Mouse (Mus musculus) stomach, embryonic 16.5 days (tissue): ENCODE data around the gene Fbxo21. TPM values are rescaled to one million over a fixed set of nuclear protein-coding genes. Genes with fewer than 3 reads are reported as not detected.

Experiments used
- ATAC-seq: fragments of 200-750 bp; cut with Nextera tagmentation; 2 replicates; pipeline ENCODE4 v1.8.0; 2017; ENCODE audit warnings: moderate number of reproducible peaks, moderate TSS enrichment; ENCODE audit not compliant: insufficient read depth, low FRiP score
- H3K27ac ChIP-seq: fragments of 300-500 bp; sonication (generic); 2 replicates; pipeline ENCODE4 v1.5.1; 2014; ENCODE audit warnings: low read length
- H3K27me3 ChIP-seq: fragments of 300-500 bp; sonication (generic); 2 replicates; pipeline ENCODE4 v1.6.1; 2014; ENCODE audit warnings: low read length, control low read depth, mixed read lengths; ENCODE audit not compliant: control insufficient read depth, insufficient read depth
- H3K36me3 ChIP-seq: fragments of 300-500 bp; sonication (generic); 2 replicates; pipeline ENCODE4 v1.6.1; 2014; ENCODE audit warnings: low read length; ENCODE audit not compliant: control insufficient read depth, insufficient read depth
- H3K4me1 ChIP-seq: fragments of 300-500 bp; sonication (generic); 2 replicates; pipeline ENCODE4 v1.6.1; 2014; ENCODE audit warnings: low read length, control low read depth, mixed read lengths; ENCODE audit not compliant: control insufficient read depth, insufficient read depth
- H3K4me2 ChIP-seq: fragments of 300-500 bp; sonication (generic); 2 replicates; pipeline ENCODE4 v1.6.1; 2014; ENCODE audit warnings: low read depth, low read length, mixed read lengths
- H3K4me3 ChIP-seq: fragments of 300-500 bp; sonication (generic); replicated peaks from 2 replicates; pipeline ENCODE4 v1.5.1; 2014; ENCODE audit warnings: mild to moderate bottlenecking, low read length
- H3K9ac ChIP-seq: fragments of 300-500 bp; sonication (generic); 2 replicates; pipeline ENCODE4 v1.6.1; 2014; ENCODE audit warnings: low read length
- H3K9me3 ChIP-seq: fragments of 300-500 bp; sonication (generic); replicated peaks from 2 replicates; pipeline ENCODE4 v1.6.1; 2016; ENCODE audit warnings: low read length, control low read depth; ENCODE audit not compliant: control insufficient read depth
- WGBS: fragments of 180-500 bp; shearing (Covaris S2); extraction: QIAGEN DNeasy Blood & Tissue Kit; methylation state at CpG from one replicate; pipeline ENCODE4 v1.1.7; 2014; 5-methylcytosine and 5-hydroxymethylcytosine counted together
- polyA plus RNA-seq: library from polyadenylated mRNA; unstranded; fragments of >200 nt; fragmentation: Nextera tagmentation; extraction: Ambion mirVana; gene quantifications from 2 replicates; pipeline ENCODE4 v1.2.1, GENCODE M21; 2015

Gene Fbxo21
- polyA plus RNA-seq, 1 experiment from 2014 or later = 56.7 TPM

- 58% methylated on average over 11 of the region's 11 CpGs for WGBS
- Histone ChIP-seq H3K27ac (no peak overlapping the region), H3K9me3 (no peaks in the 10 kb centered on the region), H3K4me3 (no peak overlapping the region), H3K27me3 (no peaks in the 10 kb centered on the region), H3K4me2 (no peak overlapping the region), H3K4me1 (0 out of 2 replicates have a peak, but pooled peaks cover under 1% of the 10 kb centered on the region), H3K9ac (no peak overlapping the region), H3K36me3 (no peaks in the 10 kb centered on the region)
- no peak for ATAC-seq
Observed at GRCm38 (mm10) chr5:118019905-118020304, 43.4 kb downstream of the Fbxo21 start.

- peaks cover 20% of the 10 kb centered on the region for H3K27me3 ChIP-seq
- H3K9me3 ChIP-seq = no peaks in the 10 kb centered on the region
- peaks cover 15% of the 10 kb centered on the region for H3K4me1 ChIP-seq
- H3K4me3 ChIP-seq = no peak overlapping the region
- 67% methylated on average over 3 of the region's 3 CpGs for WGBS
- H3K36me3 ChIP-seq = no peaks in the 10 kb centered on the region
- no peak for ATAC-seq
- H3K4me2 ChIP-seq = no peak overlapping the region
- no peak overlapping the region for H3K27ac ChIP-seq
- H3K9ac ChIP-seq = no peak overlapping the region
Observed at GRCm38 (mm10) chr5:118023053-118023452, 46.5 kb downstream of the Fbxo21 start.

GRCm38 (mm10) chr5:118025880-118026279 lies 49.4 kb downstream of the Fbxo21 start:
- 13% methylated on average over 12 of the region's 12 CpGs for WGBS
- H3K9me3 ChIP-seq = no peaks in the 10 kb centered on the region
- H3K9ac ChIP-seq = no peak overlapping the region
- no peak overlapping the region for H3K27ac ChIP-seq
- no peak overlapping the region for H3K4me2 ChIP-seq
- no peak for ATAC-seq
- no peaks in the 10 kb centered on the region for H3K36me3 ChIP-seq
- peaks cover 31% of the 10 kb centered on the region for H3K4me1 ChIP-seq
- H3K27me3 ChIP-seq = peaks cover 35% of the 10 kb centered on the region
- no peak overlapping the region for H3K4me3 ChIP-seq

GRCm38 (mm10) chr5:118026343-118026742 lies 49.8 kb downstream of the Fbxo21 start:
- Histone ChIP-seq H3K27ac (no peak overlapping the region), H3K9me3 (no peaks in the 10 kb centered on the region), H3K4me1 (peaks cover 31% of the 10 kb centered on the region), H3K27me3 (peaks cover 35% of the 10 kb centered on the region), H3K9ac (no peak overlapping the region), H3K4me2 (no peak overlapping the region), H3K4me3 (no peak overlapping the region), H3K36me3 (no peaks in the 10 kb centered on the region)
- ATAC-seq = no peak
- 6% methylated on average over 13 of the region's 13 CpGs for WGBS

GRCm38 (mm10) chr5:118027101-118027697 lies 50.7 kb downstream of the Fbxo21 start:
- no peaks in the 10 kb centered on the region for H3K9me3 ChIP-seq
- H3K4me1 ChIP-seq = peaks cover 31% of the 10 kb centered on the region
- peak overlapping the region; percentile 69 for H3K4me3 ChIP-seq
- no peak overlapping the region for H3K27ac ChIP-seq
- H3K27me3 ChIP-seq = peaks cover 35% of the 10 kb centered on the region
- WGBS = 1% methylated on average over 39 of the region's 39 CpGs
- H3K4me2 ChIP-seq = peak overlapping the region; percentile 100
- H3K9ac ChIP-seq = peak overlapping the region; percentile 73
- no peak for ATAC-seq
- no peaks in the 10 kb centered on the region for H3K36me3 ChIP-seq

- Histone ChIP-seq H3K27ac (no peak within 1 kb of the TSS), H3K4me3 (peak within 1 kb of the TSS; percentile 69), H3K27me3 (peaks cover 35% of the 10 kb centered on the region), H3K4me1 (peaks cover 31% of the 10 kb centered on the region), H3K36me3 (no peaks in the 10 kb centered on the region), H3K9ac (peak within 1 kb of the TSS; percentile 73), H3K9me3 (no peaks in the 10 kb centered on the region), H3K4me2 (peak within 1 kb of the TSS; percentile 100)
- under 1% methylated on average over 56 of the region's 63 CpGs for WGBS
- ATAC-seq = no peak
Observed at GRCm38 (mm10) chr5:118027698-118028190, 51.2 kb downstream of the Fbxo21 start, which contains the start of gene Tesc. TSS of gene Tesc (plus strand) at chr5:118027743.

- WGBS = 1% methylated on average over 71 of the region's 79 CpGs
- Histone ChIP-seq H3K36me3 (no peaks in the 10 kb centered on the region), H3K27me3 (peaks cover 35% of the 10 kb centered on the region), H3K4me2 (peak overlapping the region; percentile 100), H3K9ac (peak overlapping the region; percentile 73), H3K4me3 (peak overlapping the region; percentile 69), H3K4me1 (peaks cover 31% of the 10 kb centered on the region), H3K9me3 (no peaks in the 10 kb centered on the region), H3K27ac (no peak overlapping the region)
- 0 out of 2 replicates have a peak, but pooled peaks have one; percentile 0 for ATAC-seq
Observed at GRCm38 (mm10) chr5:118028191-118029034, 51.9 kb downstream of the Fbxo21 start.

GRCm38 (mm10) chr5:118029035-118029408 lies 52.5 kb downstream of the Fbxo21 start:
- Histone ChIP-seq H3K4me2 (peak overlapping the region; percentile 100), H3K9ac (peak overlapping the region; percentile 73), H3K4me1 (peaks cover 31% of the 10 kb centered on the region), H3K27ac (no peak overlapping the region), H3K9me3 (no peaks in the 10 kb centered on the region), H3K27me3 (peaks cover 35% of the 10 kb centered on the region), H3K4me3 (peak overlapping the region; percentile 69), H3K36me3 (no peaks in the 10 kb centered on the region)
- 0 out of 2 replicates have a peak, but pooled peaks have one; percentile 16 for ATAC-seq
- 7% methylated on average over 12 of the region's 12 CpGs for WGBS

GRCm38 (mm10) chr5:118029420-118029819 lies 52.9 kb downstream of the Fbxo21 start:
- Histone ChIP-seq H3K9me3 (no peaks in the 10 kb centered on the region), H3K4me2 (peak overlapping the region; percentile 100), H3K36me3 (no peaks in the 10 kb centered on the region), H3K4me1 (peaks cover 31% of the 10 kb centered on the region), H3K9ac (peak overlapping the region; percentile 31; the same call in 1 of the 2 replicates), H3K27ac (no peak overlapping the region), H3K27me3 (peaks cover 35% of the 10 kb centered on the region), H3K4me3 (peak overlapping the region; percentile 69)
- WGBS = 4% methylated on average over 10 of the region's 10 CpGs
- ATAC-seq = no peak
